Mouse (Mus musculus) forebrain, postnatal 0 days (tissue): ENCODE results near the gene Zfp444. TPM values are rescaled to one million over a fixed set of nuclear protein-coding genes. Genes with fewer than 3 reads are reported as not detected.

Experiments
- ATAC-seq: fragments of 200-750 bp; cut with Nextera tagmentation; 2 replicates; pipeline ENCODE4 v1.8.0; 2017; ENCODE audit warnings: mild to moderate bottlenecking, moderate library complexity
- DNase-seq: peaks from one replicate; pipeline ENCODE4 v3.0.0-alpha.2; 2015
- H3K27ac ChIP-seq: fragments of 300-500 bp; sonication (generic); 2 replicates; pipeline ENCODE4 v1.5.1; 2014; ENCODE audit warnings: low read depth, mild to moderate bottlenecking, antibody characterized with exemption, low read length, moderate library complexity, mixed read lengths
- H3K27me3 ChIP-seq: fragments of 300-500 bp; sonication (generic); 2 replicates; pipeline ENCODE4 v1.6.1; 2014; ENCODE audit warnings: mild to moderate bottlenecking, low read length, mixed read lengths; ENCODE audit not compliant: insufficient read depth
- H3K36me3 ChIP-seq: fragments of 300-500 bp; sonication (generic); 2 replicates; pipeline ENCODE4 v1.6.1; 2014; ENCODE audit warnings: mild to moderate bottlenecking, moderate library complexity; ENCODE audit not compliant: insufficient read depth
- H3K4me1 ChIP-seq: fragments of 300-500 bp; sonication (generic); 2 replicates; pipeline ENCODE4 v1.6.1; 2014; ENCODE audit warnings: antibody characterized with exemption; ENCODE audit not compliant: insufficient read depth
- H3K4me2 ChIP-seq: fragments of 300-500 bp; sonication (generic); 2 replicates; pipeline ENCODE4 v1.6.1; 2014; ENCODE audit warnings: low read depth, mild to moderate bottlenecking, moderate library complexity
- H3K4me3 ChIP-seq: fragments of 300-500 bp; sonication (generic); 2 replicates; pipeline ENCODE4 v1.5.1; 2014; ENCODE audit warnings: low read depth, low read length, mixed read lengths
- H3K9ac ChIP-seq: fragments of 300-500 bp; sonication (generic); 2 replicates; pipeline ENCODE4 v1.6.1; 2014; ENCODE audit warnings: mild to moderate bottlenecking
- H3K9me3 ChIP-seq: fragments of 300-500 bp; sonication (generic); 2 replicates; pipeline ENCODE4 v1.6.1; 2016; ENCODE audit warnings: low read length
- CTCF ChIP-seq: sonication (generic); IDR thresholded peaks from 2 replicates; pipeline ENCODE4 v1.5.1; 2016; ENCODE audit warnings: antibody characterized with exemption, control low read depth, low read depth
- WGBS: fragments of 180-500 bp; shearing (Covaris S2); extraction: QIAGEN DNeasy Blood & Tissue Kit; methylation state at CpG from one replicate; pipeline ENCODE4 v1.1.7; 2014; 5-methylcytosine and 5-hydroxymethylcytosine counted together
- polyA plus RNA-seq: library from polyadenylated mRNA; unstranded; fragments of >200 nt; fragmentation: Nextera tagmentation; extraction: Ambion mirVana; gene quantifications from 2 replicates; pipeline ENCODE4 v1.2.1, GENCODE M21; 2015
- total RNA-seq: library from RNA; depleted of rRNA; stranded (reverse); fragments of >200 nt; gene quantifications from 2 replicates; pipeline ENCODE4 v1.2.3, GENCODE M21; 2014

Gene Zfp444
- total and polyA plus RNA-seq, 2 experiments from 2014 or later, result 81.7 to 86.2 TPM

GRCm38 (mm10) chr7:6154164-6154563 lies 17.9 kb upstream of the Zfp444 start:
- 71% methylated on average over 5 of the region's 5 CpGs for WGBS
- H3K27ac ChIP-seq, result no peak overlapping the region
- no peak overlapping the region for H3K9ac ChIP-seq
- no peaks in the 10 kb centered on the region for H3K27me3 ChIP-seq
- peaks cover 12% of the 10 kb centered on the region for H3K4me1 ChIP-seq
- ATAC-seq (no peak), DNase-seq (no peak)
- peak overlapping the region; percentile 96 for H3K4me2 ChIP-seq
- H3K4me3 ChIP-seq, result no peak overlapping the region; the same call in 1 of the 2 replicates
- H3K36me3 ChIP-seq, result no peaks in the 10 kb centered on the region
- no peaks in the 10 kb centered on the region for H3K9me3 ChIP-seq
- TF ChIP-seq CTCF, result no peak

GRCm38 (mm10) chr7:6155031-6155872 lies 16.8 kb upstream of the Zfp444 start:
- no peaks in the 10 kb centered on the region for H3K27me3 ChIP-seq
- peak overlapping the region; percentile 95 for H3K9ac ChIP-seq
- no peaks in the 10 kb centered on the region for H3K36me3 ChIP-seq
- H3K4me1 ChIP-seq, result peaks cover 12% of the 10 kb centered on the region
- ATAC-seq (peak; percentile 76), DNase-seq (peak; percentile 96)
- peak overlapping the region; percentile 81 for H3K4me3 ChIP-seq
- H3K4me2 ChIP-seq, result peak overlapping the region; percentile 96
- peak overlapping the region; percentile 95 for H3K27ac ChIP-seq
- no peaks in the 10 kb centered on the region for H3K9me3 ChIP-seq
- TF ChIP-seq CTCF, result no peak
- 1% methylated on average over 81 of the region's 85 CpGs for WGBS

- peak within 1 kb of the TSS; percentile 95 for H3K9ac ChIP-seq
- peak within 1 kb of the TSS; percentile 81 for H3K4me3 ChIP-seq
- H3K36me3 ChIP-seq, result no peaks in the 10 kb centered on the region
- ATAC-seq, result peak; percentile 97
- peak; percentile 99 for DNase-seq
- peaks cover 12% of the 10 kb centered on the region for H3K4me1 ChIP-seq
- no peaks in the 10 kb centered on the region for H3K9me3 ChIP-seq
- TF ChIP-seq CTCF, result no peak
- WGBS, result under 1% methylated on average over 49 of the region's 54 CpGs
- peak within 1 kb of the TSS; percentile 96 for H3K4me2 ChIP-seq
- no peaks in the 10 kb centered on the region for H3K27me3 ChIP-seq
- H3K27ac ChIP-seq, result peak within 1 kb of the TSS; percentile 95
Measured at GRCm38 (mm10) chr7:6155901-6156411, 16.1 kb upstream of the Zfp444 start, which contains the start of gene Zfp787. Zfp787 (minus strand) TSS chr7:6155997.

GRCm38 (mm10) chr7:6156901-6157472 lies 15.0 kb upstream of the Zfp444 start:
- no peak for TF ChIP-seq CTCF
- Histone ChIP-seq H3K4me2 (peak overlapping the region; percentile 96), H3K36me3 (no peaks in the 10 kb centered on the region), H3K9ac (peak overlapping the region; percentile 95), H3K27ac (no peak overlapping the region), H3K27me3 (no peaks in the 10 kb centered on the region), H3K4me1 (peaks cover 12% of the 10 kb centered on the region), H3K4me3 (peak overlapping the region; percentile 81; the same call in 1 of the 2 replicates), H3K9me3 (no peaks in the 10 kb centered on the region)
- ATAC-seq, result no peak
- no peak for DNase-seq
- 75% methylated on average over 9 of the region's 9 CpGs for whole genome bisulfite sequencing

- peaks cover 12% of the 10 kb centered on the region for H3K4me1 ChIP-seq
- no peak overlapping the region for H3K4me2 ChIP-seq
- no peak overlapping the region for H3K9ac ChIP-seq
- ATAC-seq (no peak), DNase-seq (no peak)
- no peak overlapping the region for H3K27ac ChIP-seq
- H3K36me3 ChIP-seq, result no peaks in the 10 kb centered on the region
- no peaks in the 10 kb centered on the region for H3K9me3 ChIP-seq
- WGBS, result 81% methylated on average over 1 of the region's 1 CpGs
- no peak for TF ChIP-seq CTCF
- no peaks in the 10 kb centered on the region for H3K27me3 ChIP-seq
- H3K4me3 ChIP-seq, result no peak overlapping the region
Measured at GRCm38 (mm10) chr7:6157479-6157878, 14.5 kb upstream of the Zfp444 start.

- TF ChIP-seq CTCF, result no peak
- Histone ChIP-seq H3K9me3 (no peaks in the 10 kb centered on the region), H3K4me1 (peaks cover 8% of the 10 kb centered on the region), H3K9ac (no peak overlapping the region), H3K4me2 (no peak overlapping the region), H3K27me3 (no peaks in the 10 kb centered on the region), H3K4me3 (no peak overlapping the region), H3K27ac (no peak overlapping the region), H3K36me3 (no peaks in the 10 kb centered on the region)
- no peak for DNase-seq
- WGBS, result 89% methylated on average over 3 of the region's 3 CpGs
- ATAC-seq, result no peak
Measured at GRCm38 (mm10) chr7:6159604-6160003, 12.4 kb upstream of the Zfp444 start.

GRCm38 (mm10) chr7:6161541-6161940 lies 10.5 kb upstream of the Zfp444 start:
- H3K36me3 ChIP-seq, result no peaks in the 10 kb centered on the region
- no peak for TF ChIP-seq CTCF
- ATAC-seq (no peak), DNase-seq (no peak)
- no peak overlapping the region for H3K9ac ChIP-seq
- H3K4me1 ChIP-seq, result peaks cover 4% of the 10 kb centered on the region; the same call in 1 of the 2 replicates
- whole genome bisulfite sequencing, result 61% methylated on average over 3 of the region's 3 CpGs
- no peaks in the 10 kb centered on the region for H3K9me3 ChIP-seq
- H3K27ac ChIP-seq, result no peak overlapping the region
- H3K4me3 ChIP-seq, result no peak overlapping the region
- H3K4me2 ChIP-seq, result no peak overlapping the region
- H3K27me3 ChIP-seq, result no peaks in the 10 kb centered on the region
